Mouse (Mus musculus): ENCODE data around the gene Klhl18.

- TF ChIP-seq POLR2A (IDR thresholded peaks at IDR 0.05; ENCODE audit: low read depth, low read length) = no peak
- no peak for TF ChIP-seq CTCF (IDR thresholded peaks at IDR 0.05; ENCODE audit: extremely low read depth, insufficient read depth, insufficient read length, insufficient replicate concordance)
Observed at GRCm38 (mm10) chr9:110462321-110462720, 14.2 kb downstream of the Klhl18 start.

Measured in spleen, adult 2 months (tissue).